Mouse (Mus musculus): ENCODE data around the gene Nudt6.

GRCm38 (mm10) chr3:37420641-37421040, 630 bp upstream of the Nudt6 start:
- TF ChIP-seq POLR2A (IDR thresholded peaks at IDR 0.05; ENCODE audit: insufficient read length, low read depth) (no peak), REST (IDR thresholded peaks at IDR 0.05; ENCODE audit: insufficient read depth, insufficient read length) (no peak), SRF (IDR thresholded peaks at IDR 0.05; ENCODE audit: control insufficient read depth, insufficient read length, low read depth) (no peak)
